Mouse (Mus musculus): ENCODE data around the gene Gm10842.

GRCm38 (mm10) chr11:105181689-105182460 lies 35.2 kb downstream of the Gm10842 start:
- no peak for TF ChIP-seq CTCF (IDR thresholded peaks at IDR 0.05; ENCODE audit: control insufficient read depth, insufficient read depth, insufficient read length)
- no peak for TF ChIP-seq USF1 (IDR thresholded peaks at IDR 0.05; ENCODE audit: low read depth)
- TF ChIP-seq MYOD1 (IDR thresholded peaks at IDR 0.05; ENCODE audit: control insufficient read depth, insufficient read length, low read depth) = no peak
- TF ChIP-seq MAX (IDR thresholded peaks at IDR 0.05) = no peak
- TF ChIP-seq MYOG (IDR thresholded peaks at IDR 0.05; ENCODE audit: control insufficient read depth, extremely low read depth, insufficient read length) = no peak
- TF ChIP-seq CEBPB (IDR thresholded peaks at IDR 0.05; ENCODE audit: low read depth) = no peak
- no peak for TF ChIP-seq FOSL1 (IDR thresholded peaks at IDR 0.05; ENCODE audit: insufficient read depth, low read length, poor library complexity, severe bottlenecking)
